Mouse (Mus musculus) liver, postnatal 0 days (tissue): ENCODE results near the gene Sync.

Experiments
- CTCF ChIP-seq: sonication (generic); IDR thresholded peaks from 2 replicates; pipeline ENCODE4 v1.5.1; 2016; ENCODE audit warnings: antibody characterized with exemption, low read depth
- EP300 ChIP-seq: IDR thresholded peaks from 2 replicates; pipeline ENCODE4 v1.6.1; 2016; ENCODE audit warnings: antibody characterized with exemption, low read depth, mild to moderate bottlenecking

DNA sequence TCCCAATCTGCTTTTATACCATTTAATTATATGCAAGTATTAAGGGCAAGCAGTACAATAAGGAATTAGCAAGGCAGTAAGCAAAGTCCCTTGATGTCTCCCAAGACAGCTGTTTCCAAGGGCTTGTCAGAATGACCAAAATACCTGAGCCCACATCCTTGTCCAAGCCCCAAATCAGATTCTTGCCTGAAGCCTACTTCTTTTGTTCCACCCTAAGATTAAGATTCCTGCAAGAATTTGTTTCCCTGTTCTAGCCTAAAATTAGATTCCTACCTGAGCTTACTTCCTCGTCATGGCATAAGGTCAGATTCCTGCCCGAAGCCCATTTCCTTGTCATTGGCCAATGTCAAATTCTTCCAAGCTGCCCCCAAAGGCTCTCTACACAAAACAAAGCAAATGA is 2.7 kb upstream of the Sync start:
- TF ChIP-seq CTCF (no peak), EP300 (no peak)
